Mouse (Mus musculus): ENCODE data around the gene Rbm8a.
"Not testable (repeated sequence)": the region's sequence is repeated elsewhere in the genome, so short reads cannot be mapped to it uniquely, and the experiment has no call there.

The Rbm8a gene

GRCm38 (mm10) chr3:96603311-96603710 is 26.4 kb upstream of the Rbm8a start:
- DNase-seq (ENCODE audit: low spot score in 2 of 2) = no peak

- not testable (repeated sequence) for DNase-seq (ENCODE audit: low spot score in 2 of 2)
Observed at GRCm38 (mm10) chr3:96606007-96606406, 23.7 kb upstream of the Rbm8a start.

- DNase-seq (ENCODE audit: low spot score in 2 of 2) = no peak
Observed at GRCm38 (mm10) chr3:96606618-96607017, 23.1 kb upstream of the Rbm8a start.

GRCm38 (mm10) chr3:96617941-96618340 is 11.8 kb upstream of the Rbm8a start:
- DNase-seq (ENCODE audit: low spot score in 2 of 2) = no peak

GRCm38 (mm10) chr3:96623201-96623600 is 6.5 kb upstream of the Rbm8a start:
- DNase-seq (ENCODE audit: low spot score in 2 of 2) = no peak

GRCm38 (mm10) chr3:96632058-96632457 is 2.3 kb downstream of the Rbm8a start:
- no peak for DNase-seq (ENCODE audit: low spot score in 2 of 2)

- no peak for DNase-seq (ENCODE audit: low spot score in 2 of 2)
Observed at GRCm38 (mm10) chr3:96634015-96634414, 4.3 kb downstream of the Rbm8a start.

- DNase-seq (ENCODE audit: low spot score in 2 of 2) = peak; percentile 81 to 92
Observed at GRCm38 (mm10) chr3:96634928-96635879, 5.5 kb downstream of the Rbm8a start, which contains the start of the genes Pex11b and Gm42957. Gene Pex11b, plus strand, starts transcription at chr3:96635376. Gene Gm42957, plus strand, starts transcription at chr3:96635474.

GRCm38 (mm10) chr3:96635906-96636305 is 6.2 kb downstream of the Rbm8a start:
- no peak for DNase-seq (ENCODE audit: low spot score in 2 of 2)

GRCm38 (mm10) chr3:96636448-96636847 is 6.7 kb downstream of the Rbm8a start:
- no peak for DNase-seq (ENCODE audit: low spot score in 2 of 2)

GRCm38 (mm10) chr3:96639219-96639618 is 9.5 kb downstream of the Rbm8a start:
- DNase-seq (ENCODE audit: low spot score in 2 of 2) = peak; percentile 71 to 84

- DNase-seq (ENCODE audit: low spot score in 2 of 2) = peak in 1 of 2 experiments; percentile 70
Observed at GRCm38 (mm10) chr3:96645018-96645649, 15.4 kb downstream of the Rbm8a start, which contains the start of gene Itga10. Gene Itga10, plus strand, starts transcription at chr3:96645584.

- no peak for DNase-seq (ENCODE audit: low spot score in 2 of 2)
Observed at GRCm38 (mm10) chr3:96647365-96647764, 17.6 kb downstream of the Rbm8a start.

GRCm38 (mm10) chr3:96660901-96661300 is 31.2 kb downstream of the Rbm8a start:
- no peak for DNase-seq (ENCODE audit: low spot score in 2 of 2)

- no peak for DNase-seq (ENCODE audit: low spot score in 2 of 2)
Observed at GRCm38 (mm10) chr3:96662731-96663316, 33.1 kb downstream of the Rbm8a start.

GRCm38 (mm10) chr3:96663432-96664239 is 33.9 kb downstream of the Rbm8a start:
- DNase-seq (ENCODE audit: low spot score in 2 of 2) = peak; percentile 54 to 83

- DNase-seq (ENCODE audit: low spot score in 2 of 2) = not testable (repeated sequence)
Observed at GRCm38 (mm10) chr3:96665732-96666363, 36.1 kb downstream of the Rbm8a start.

GRCm38 (mm10) chr3:96666916-96667315 is 37.2 kb downstream of the Rbm8a start:
- DNase-seq (ENCODE audit: low spot score in 2 of 2) = no peak

GRCm38 (mm10) chr3:96667316-96667715 is 37.6 kb downstream of the Rbm8a start:
- DNase-seq (ENCODE audit: low spot score in 2 of 2) = no peak

GRCm38 (mm10) chr3:96668424-96669067 is 38.8 kb downstream of the Rbm8a start:
- DNase-seq (ENCODE audit: low spot score in 2 of 2) = no peak
